Mouse (Mus musculus) left cerebral cortex, adult 9 months (tissue): ENCODE measurements around the gene Sv2c.

ENCODE experiments used
- DNase-seq, 2 experiments: peaks; one replicate each; pipeline ENCODE4 v3.0.0; 2022; ENCODE audit warnings: low spot score in 2 of 2

Sv2c gene

GRCm38 (mm10) chr13:95944621-95945020 lies 187.8 kb downstream of the Sv2c start:
- DNase-seq = no peak

- no peak for DNase-seq
Measured at GRCm38 (mm10) chr13:95943919-95944318, 188.5 kb downstream of the Sv2c start.

GRCm38 (mm10) chr13:95942587-95942986 lies 189.8 kb downstream of the Sv2c start:
- no peak for DNase-seq

GRCm38 (mm10) chr13:95941861-95942260 lies 190.5 kb downstream of the Sv2c start:
- no peak for DNase-seq

- no peak for DNase-seq
Measured at GRCm38 (mm10) chr13:95940811-95941210, 191.6 kb downstream of the Sv2c start.

- DNase-seq = no peak
Measured at GRCm38 (mm10) chr13:95924201-95924621, 208.2 kb downstream of the Sv2c start.

GRCm38 (mm10) chr13:95922626-95923025 lies 209.8 kb downstream of the Sv2c start:
- DNase-seq = no peak

- DNase-seq = no peak
Measured at GRCm38 (mm10) chr13:95918624-95919284, 213.6 kb downstream of the Sv2c start.

- no peak for DNase-seq
Measured at GRCm38 (mm10) chr13:95913046-95913406, 219.4 kb downstream of the Sv2c start.

- peak in 1 of 2 experiments; percentile 72 for DNase-seq
Measured at GRCm38 (mm10) chr13:95912157-95913045, 220.0 kb downstream of the Sv2c start.

- no peak for DNase-seq
Measured at GRCm38 (mm10) chr13:95910270-95910669, 222.1 kb downstream of the Sv2c start.

- DNase-seq = peak in 1 of 2 experiments; percentile 41
Measured at GRCm38 (mm10) chr13:95909244-95909643, 223.1 kb downstream of the Sv2c start.
